Mouse (Mus musculus): Measurements from ENCODE around the gene Cyb561d2.
"Not testable (repeated sequence)": the region's sequence is repeated elsewhere in the genome, so short reads cannot be mapped to it uniquely, and the experiment has no call there.

The Cyb561d2 gene

DNA sequence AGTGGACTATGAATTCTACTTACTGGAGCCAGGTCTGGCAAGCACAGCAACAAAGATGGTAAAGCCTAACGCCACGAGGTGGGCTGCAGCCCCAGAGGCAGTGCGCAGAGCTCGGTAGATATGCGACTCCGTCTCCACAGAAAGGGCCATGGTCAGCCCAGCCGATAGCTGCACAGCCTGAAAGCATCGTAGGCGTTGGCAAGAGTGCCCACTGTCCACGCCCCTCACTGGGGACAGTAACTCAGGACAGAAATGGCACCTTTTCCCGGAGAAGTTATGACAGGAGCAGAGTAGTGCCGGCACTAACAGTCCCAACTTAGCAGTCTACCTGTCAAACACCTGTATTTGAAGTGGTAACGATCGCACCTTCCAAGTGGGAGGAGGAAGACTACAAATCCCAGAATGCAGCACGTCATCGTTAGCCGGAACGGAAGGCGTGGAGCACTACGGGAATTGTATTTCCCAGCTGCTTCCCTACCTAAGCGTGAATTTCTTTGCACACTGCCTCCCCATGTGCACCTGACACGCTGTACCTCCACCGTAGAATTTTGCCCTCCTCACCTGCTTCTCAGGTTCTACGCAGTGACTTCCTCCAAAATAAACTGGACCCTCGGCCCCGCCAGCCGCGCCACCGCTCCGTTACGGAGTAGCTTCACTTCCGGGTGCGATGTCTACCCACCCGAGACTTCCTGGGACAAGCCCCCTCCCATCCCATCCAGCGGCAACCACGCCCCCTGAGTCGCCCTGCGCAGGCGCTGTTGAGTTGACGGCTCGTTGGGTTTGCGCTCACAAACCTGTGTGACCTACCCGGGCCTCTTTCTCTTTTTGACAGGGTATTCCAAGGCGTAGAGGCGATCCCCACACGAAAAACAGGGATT, at the start of gene Cyb561d2, which contains the start of gene Nprl2:
Gene Cyb561d2, minus strand, starts transcription at position 720 of the 878 bp plus-strand sequence.
Gene Nprl2, plus strand, starts transcription at position 753 of the 878 bp plus-strand sequence.
- peak; percentile 95 to 97 for DNase-seq (ENCODE audit: low spot score in 2 of 2)

DNA sequence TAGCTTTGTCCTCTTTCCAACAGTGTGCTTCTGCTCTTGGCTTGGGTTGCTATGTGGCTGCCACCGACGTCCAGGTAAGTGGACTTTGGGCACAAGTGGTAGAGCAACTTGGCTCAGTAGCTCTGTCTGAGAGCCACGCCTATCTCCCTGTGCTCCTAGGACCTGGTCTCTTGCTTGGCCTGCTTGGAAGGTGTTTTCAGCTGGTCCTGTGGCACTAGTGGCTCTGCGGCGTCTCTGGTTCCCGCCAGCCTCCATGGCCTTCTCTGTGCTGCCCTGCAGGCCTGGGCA, 48.7 kb upstream of the Cyb561d2 start:
- no peak for DNase-seq (ENCODE audit: low spot score in 2 of 2)

DNA sequence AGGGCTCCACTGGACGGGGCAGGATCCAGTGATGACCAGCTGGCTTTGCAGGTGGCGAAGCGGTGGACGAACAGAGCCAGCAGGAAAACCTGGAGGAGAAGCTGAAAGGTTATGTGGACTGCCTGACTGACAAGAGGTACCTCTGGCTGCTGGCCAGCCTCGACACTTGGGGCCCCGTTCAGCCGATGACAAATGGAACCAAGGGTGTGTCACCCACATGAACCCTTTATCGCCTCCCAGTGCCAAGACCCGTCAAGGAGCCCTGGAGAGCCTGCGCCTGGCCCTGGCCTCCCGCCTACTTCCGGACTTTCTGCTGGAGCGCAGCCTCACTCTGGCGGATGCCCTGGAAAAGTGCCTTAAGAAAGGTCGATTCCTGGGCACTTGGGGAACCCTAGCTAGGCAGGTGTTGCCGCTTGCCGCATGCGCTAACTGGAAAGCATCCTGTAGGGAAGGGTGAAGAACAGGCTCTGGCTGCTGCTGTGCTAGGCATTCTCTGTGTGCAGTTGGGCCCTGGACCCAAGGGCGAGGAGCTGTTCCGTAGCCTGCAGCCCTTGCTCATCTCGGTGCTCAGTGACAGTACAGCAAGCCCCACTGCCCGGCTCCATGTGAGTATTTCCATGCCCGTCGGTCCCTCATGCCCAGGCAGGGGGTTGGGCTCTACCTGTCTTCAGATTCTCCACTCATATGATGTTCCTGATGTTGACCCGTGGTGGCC, 48.2 kb upstream of the Cyb561d2 start:
- DNase-seq (ENCODE audit: low spot score in 2 of 2) = no peak

DNA sequence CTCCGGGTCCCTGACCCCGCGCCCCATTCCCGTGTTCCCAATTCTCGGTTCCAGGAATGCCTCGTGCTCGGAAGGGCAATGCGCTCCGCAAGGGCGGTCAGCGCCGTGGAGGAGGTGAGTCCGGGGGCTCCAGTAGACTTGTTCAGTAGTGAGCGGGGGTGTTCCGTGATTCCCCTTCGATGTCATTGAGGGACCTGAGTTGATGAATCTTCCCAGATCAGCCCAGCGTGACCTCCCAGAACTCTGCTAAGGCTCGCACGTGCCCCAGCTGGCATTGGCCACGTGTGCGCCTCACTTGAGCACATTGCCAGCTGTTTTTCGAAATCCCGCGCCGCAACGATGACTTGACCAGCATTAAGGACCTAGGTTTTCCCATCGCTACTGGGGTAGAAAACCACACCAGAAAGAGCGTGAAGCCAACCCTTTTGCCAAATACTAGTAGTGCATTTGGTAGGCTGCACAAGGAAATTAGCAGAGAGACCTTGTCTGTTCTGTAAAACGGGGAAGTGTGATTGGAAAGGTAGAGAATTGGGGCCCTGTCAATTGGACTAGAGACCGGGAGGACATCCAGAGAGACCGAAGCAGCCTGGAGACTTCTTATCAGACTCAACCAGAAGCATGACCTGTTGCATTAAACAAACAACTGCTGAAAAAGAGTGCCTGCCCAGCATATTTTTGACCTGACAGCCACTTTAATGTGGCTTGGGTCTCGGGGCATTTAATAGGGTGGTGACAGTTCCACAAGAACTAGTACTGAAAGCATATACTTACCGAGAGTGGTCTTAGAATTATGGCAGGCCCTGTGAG, 46.0 kb upstream of the Cyb561d2 start:
- DNase-seq (ENCODE audit: low spot score in 2 of 2) = no peak

DNA sequence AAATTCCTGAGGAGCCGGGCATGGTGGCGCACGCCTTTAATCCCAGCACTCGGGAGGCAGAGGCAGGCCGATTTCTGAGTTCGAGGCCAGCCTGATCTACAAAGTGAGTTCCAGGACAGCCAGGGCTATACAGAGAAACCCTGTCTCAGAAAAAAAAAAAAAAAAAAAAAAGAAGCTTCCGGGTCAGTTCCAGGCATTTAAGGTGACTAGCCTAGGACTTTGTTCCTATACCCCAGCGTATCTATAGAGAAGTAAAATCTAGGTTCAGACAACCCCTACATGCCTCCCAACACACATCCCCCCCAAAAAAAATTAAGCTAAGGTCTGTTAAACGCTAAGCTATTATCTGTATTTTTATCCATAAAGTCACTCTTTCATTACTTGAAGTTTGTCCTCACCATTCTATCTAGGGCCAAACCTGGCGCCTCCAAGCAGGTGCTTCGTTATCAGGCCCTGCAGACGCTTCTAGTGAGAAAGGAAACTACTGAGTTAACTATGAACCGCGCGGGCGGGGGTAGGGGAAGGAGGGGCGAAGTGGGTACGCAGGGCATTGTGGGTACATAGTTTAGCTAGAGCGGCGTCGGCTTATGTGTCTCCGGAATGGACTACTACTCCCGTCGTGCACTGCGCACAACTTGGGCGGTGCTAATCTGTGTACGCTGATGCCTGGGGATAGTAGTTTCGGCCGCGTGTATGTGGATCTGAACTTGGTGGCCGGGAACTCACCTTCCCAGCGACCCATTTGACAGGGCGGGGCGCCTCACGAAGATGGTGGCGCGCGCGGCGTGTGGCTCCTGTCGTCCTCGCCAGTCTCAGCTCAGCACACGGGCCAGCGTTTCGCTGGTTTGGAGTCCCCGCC, 45.2 kb upstream of the Cyb561d2 start, which contains the start of gene Ifrd2:
Gene Ifrd2, plus strand, starts transcription at position 669 of the 859 bp plus-strand sequence.
- DNase-seq (ENCODE audit: low spot score in 2 of 2) = peak; percentile 97 to 99

DNA sequence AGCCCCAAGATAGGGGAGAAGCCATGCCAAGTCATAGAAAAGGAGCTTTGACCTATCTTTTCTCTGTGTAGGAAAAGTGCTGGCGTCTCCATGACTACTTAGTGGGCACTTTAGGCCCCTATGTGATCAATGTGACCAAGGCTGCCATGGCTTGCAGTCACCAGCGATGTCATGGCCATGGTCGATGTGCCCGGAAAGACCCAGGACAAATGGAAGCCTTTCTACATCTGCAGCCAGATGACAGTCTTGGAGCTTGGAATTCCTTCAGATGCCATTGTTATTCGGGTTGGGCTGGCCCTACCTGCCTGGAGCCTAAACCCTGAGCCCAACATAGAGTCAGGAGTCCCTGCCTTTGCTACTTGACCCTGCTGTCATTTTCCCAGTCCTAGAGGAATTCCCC, 44.5 kb upstream of the Cyb561d2 start:
- DNase-seq (ENCODE audit: low spot score in 2 of 2) = no peak

DNA sequence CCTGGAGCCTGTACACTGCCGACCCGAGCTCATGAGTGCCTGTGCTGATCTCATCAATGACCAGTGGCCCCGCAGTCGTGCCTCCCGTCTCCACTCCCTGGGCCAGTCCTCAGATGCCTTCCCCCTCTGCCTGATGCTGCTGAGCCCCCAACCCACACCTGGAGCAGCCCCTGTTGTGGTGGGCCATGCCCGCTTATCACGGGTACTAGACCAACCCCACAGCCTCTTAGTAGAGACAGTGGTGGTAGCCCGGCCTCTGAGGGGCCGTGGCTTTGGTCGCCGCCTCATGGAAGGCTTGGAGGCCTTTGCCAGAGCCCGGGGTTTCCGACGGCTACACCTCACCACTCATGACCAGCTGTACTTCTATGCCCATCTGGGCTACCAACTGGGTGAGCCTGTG, 41.2 kb upstream of the Cyb561d2 start:
- DNase-seq (ENCODE audit: low spot score in 2 of 2) = no peak

DNA sequence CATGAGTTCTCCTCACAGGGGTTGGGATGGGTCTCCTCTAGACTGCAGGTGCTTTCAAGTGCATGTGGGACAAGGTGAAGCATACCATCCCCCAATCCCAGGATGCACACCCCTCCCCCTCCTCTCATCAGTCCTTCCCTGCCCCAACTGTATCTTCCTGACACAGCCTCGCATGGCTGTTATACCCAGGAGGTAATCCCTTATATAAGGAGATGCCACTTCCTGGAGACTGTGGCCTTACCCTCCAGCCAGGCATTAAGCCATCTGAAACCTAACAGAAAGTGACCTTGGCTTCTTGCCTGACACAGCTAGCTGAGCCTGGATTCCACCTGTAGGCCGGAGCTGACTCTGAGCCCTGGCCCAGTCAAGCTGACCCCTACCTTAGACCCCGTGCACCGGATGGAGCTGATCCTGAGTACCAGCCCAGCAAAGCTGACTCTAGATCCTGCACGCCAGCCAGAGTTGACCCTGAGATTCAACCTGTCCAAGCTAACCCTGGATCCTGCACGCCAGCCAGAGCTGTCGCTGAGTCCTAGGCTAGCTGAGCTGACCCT, 40.6 kb upstream of the Cyb561d2 start:
- no peak for DNase-seq (ENCODE audit: low spot score in 2 of 2)

DNA sequence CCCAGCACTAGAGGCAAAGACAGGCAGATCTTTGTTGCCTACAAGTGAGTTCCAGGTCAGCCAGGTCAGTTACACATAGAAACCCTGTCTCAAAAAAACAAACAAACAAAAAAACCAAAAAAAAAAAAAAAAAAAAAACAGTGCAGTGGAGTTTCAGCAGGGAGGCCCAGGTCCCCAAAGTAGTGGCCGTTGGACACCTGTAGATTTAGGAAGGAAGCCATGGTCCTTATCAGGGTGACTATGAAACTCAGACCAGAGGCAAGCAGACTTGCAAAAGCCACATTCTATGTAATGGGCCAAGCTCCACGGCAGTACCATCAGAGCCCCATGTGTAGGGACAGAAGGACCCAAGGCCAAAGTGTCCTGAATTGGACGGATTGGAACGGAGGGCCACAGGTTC, 39.6 kb upstream of the Cyb561d2 start:
- no peak for DNase-seq (ENCODE audit: low spot score in 2 of 2)

DNA sequence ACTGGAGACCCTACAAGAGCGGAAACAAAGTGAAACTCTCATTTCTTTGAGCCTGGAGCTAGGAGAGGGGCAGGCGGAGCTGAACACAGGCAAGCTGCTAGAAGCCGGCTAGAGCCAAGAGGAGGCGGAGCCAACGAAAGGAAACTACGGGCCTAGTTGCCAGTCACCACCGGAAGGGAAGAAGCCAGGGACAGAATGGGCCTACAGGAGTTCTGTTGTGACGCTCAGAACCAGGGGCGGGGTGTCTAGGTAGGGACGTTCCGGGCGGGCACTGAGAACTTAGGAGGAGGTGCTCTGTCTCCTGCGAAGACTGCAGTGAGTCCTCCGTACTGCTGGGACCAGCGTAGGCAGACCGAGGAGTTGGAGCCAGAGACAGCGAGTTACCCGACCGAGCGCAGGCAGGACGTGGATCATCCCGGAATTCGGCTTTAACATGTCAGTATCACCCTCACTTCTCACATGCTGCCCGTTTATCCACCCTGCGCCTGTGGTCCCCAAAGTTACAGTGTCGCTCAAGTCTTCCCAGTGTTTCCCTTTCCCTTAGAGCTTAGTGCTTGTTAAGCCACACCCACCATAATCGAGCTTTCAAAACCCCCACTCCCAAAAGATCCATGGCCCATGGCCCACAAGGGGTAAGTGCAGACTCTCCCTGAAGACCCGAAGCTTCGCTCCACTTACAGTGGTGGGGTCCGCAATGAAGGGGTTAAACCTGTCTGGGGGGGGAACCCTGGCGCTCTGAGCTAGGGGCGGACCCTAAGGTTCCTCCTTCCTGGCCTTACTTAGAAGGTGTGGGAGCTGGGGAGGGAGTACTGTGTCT, 38.7 kb upstream of the Cyb561d2 start, which contains the start of gene Hyal3:
Gene Hyal3, plus strand, starts transcription at position 318 of the 817 bp plus-strand sequence.
- peak; percentile 89 to 94 for DNase-seq (ENCODE audit: low spot score in 2 of 2)

DNA sequence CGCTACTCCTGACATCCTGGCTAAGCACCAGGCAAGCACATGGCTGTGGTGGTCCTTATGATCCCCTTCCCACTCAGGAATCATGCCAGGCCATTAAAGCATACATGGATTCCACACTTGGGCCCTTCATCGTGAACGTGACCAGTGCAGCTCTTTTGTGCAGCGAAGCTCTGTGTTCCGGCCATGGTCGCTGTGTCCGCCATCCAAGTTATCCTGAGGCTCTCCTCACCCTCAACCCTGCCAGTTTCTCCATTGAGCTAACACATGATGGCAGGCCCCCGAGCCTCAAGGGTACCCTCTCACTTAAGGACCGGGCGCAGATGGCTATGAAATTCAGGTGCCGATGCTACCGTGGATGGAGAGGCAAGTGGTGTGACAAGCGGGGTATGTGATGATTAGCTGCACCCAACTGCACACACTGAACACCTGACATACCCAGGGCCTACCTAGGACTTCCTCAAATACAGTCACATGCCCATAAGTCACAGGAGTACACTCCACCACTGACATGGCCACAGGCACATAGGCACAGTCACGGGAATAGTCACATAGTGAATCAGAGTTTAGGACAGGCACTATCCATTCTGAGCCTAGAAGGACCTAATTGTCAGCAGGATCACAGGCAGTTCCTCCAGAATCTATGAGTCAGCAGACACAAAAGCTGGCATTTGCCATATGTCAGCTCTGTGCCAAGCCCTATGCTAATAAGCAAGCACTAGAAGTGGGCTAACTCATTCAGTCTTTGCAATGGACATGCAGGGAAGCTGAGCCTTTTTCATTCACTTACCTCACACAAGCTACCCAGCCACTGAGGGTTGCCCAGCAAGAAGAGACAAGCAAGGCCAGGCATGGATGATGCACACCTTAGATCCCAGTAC, 37.3 kb upstream of the Cyb561d2 start:
- DNase-seq (ENCODE audit: low spot score in 2 of 2) = no peak

DNA sequence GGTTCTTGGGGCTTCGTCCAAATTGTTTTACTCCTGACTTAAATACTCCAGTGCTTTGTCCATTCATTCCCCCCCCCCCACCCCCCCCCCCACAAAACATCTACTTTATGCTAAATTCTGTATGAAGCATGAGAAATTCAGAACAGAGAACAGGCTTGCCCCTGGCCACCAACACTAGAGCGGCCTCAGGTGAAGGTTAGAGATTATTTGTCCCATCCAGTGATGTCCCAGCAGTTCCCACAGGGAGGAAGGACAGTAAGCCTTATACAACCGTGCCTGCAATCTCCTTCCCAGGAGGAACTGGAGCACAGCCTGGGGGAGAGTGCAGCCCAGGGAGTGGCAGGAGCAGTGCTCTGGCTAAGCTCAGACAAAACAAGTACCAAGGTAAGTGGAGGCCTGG, 36.6 kb upstream of the Cyb561d2 start, which contains the start of gene Naa80:
Gene Naa80, plus strand, starts transcription at position 301 of the 400 bp plus-strand sequence.
- no peak for DNase-seq (ENCODE audit: low spot score in 2 of 2)

DNA sequence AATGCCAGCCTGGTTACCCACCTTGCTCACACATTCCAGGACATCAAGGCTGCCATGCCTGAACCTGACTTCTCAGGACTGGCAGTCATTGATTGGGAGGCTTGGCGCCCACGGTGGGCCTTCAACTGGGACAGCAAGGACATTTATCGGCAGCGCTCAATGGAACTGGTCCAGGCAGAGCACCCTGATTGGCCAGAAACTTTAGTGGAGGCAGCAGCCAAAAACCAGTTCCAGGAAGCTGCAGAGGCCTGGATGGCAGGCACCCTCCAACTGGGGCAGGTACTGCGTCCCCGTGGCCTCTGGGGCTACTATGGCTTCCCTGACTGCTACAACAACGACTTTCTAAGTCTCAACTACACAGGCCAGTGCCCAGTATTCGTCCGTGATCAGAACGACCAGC, 35.9 kb upstream of the Cyb561d2 start:
- DNase-seq (ENCODE audit: low spot score in 2 of 2) = no peak

DNA sequence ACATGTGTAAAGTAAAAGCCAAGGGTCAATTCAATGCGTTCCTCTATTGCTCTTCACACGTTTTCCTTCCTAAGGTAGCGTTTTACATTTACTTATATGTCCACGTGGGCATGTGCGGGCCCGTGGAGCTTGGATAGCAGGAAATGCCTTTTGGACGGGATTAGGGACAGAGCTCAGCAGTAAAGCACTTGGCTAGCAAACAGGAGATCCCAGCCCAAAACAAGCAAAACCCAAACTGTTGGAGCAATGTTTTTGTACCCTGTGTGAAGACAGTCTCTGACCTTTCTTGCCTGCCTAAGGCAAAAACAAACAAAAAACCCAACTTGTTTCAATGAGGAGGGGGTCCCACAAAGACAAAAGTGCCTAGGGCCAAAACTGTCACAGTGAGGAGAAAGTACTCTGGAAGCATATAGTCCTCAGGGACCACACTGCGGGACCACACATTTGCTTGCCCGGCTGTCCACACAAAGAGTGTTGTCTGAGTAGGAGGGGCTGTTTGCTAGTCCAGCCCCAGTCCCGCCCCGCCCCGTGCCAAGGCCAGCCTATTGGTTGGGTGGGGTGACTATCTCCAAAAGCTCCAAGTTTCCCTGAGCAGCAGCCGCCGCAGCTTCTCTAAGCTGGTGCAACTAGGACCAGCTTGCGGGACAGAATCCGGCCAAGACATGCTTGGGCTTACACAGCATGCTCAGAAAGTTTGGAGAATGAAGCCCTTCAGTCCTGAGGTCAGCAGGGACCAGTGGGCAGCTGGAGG, 34.5 kb upstream of the Cyb561d2 start, which contains the start of gene Hyal1:
Gene Hyal1, plus strand, starts transcription at position 571 of the 751 bp plus-strand sequence.
- no peak for DNase-seq (ENCODE audit: low spot score in 2 of 2)

DNA sequence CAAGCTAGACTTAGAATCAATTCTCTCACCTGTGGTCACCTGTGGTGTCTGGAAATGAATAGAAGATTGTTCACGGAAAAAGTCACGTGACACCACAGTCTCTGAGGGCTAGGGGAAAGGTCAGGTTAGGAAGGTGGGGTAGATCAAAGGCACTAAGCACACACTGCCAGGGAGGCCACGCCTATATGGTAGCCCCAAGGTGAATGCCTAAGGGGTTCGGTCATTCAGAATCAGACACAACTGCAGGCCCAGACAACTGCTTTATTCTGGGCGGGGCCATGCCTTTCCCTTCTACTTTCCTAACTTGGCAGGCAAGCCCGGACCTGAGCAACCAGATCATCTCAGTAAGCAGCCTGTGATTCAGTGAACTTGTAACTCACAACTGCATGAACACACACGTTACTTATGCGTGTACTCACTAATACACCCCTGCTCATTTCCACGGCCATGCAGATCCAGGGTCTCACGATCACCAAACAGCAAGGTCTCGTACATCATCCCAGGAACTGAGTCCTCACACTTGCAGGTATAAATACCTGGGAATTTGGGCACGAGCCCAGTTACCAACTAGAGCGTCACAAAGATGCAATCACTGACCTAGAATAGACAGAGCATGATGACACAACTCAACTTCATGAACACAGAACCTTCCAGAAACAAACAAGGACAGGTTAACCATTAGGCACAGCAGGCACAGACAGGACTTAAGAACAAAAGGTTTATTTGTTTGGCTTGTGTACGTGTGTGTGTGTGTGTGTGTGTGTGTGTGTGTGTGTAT, 33.8 kb upstream of the Cyb561d2 start:
- no peak for DNase-seq (ENCODE audit: low spot score in 2 of 2)

DNA sequence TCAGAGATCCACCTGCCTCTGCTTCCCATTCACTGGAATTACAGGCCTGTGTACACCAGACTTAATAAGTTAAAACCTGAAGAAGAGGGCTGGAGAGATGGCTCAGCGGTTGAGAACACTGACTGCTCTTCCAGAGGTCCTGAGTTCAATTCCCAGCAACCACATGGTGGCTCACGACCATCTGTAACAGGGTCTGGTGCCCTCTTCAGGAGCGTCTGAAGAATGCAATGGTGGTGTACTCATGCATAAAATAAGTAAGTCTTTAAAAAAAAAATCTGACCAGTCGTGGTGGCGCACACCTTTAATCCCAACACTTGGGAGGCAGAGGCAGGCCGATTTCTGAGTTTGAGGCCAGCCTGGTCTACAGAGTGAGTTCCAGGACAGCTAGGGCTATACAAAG, 31.8 kb upstream of the Cyb561d2 start:
- not testable (repeated sequence) for DNase-seq (ENCODE audit: low spot score in 2 of 2)

DNA sequence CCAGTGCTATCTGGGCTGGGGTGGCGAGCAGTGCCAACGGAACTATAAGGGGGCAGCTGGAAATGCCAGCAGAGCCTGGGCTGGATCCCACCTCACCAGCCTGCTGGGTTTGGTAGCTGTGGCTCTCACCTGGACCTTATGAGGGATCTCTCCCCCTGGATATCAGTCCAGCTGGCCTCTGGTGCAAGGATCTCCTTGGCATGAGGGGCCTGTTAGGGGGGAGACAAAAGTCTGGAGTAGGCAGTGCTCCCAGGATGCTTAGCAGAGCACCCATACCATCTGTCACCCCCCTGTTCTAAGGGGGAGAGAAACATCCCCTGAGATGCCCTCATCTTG, 30.3 kb upstream of the Cyb561d2 start:
- DNase-seq (ENCODE audit: low spot score in 2 of 2) = no peak
